Mouse (Mus musculus) kidney, adult 2 months (tissue): ENCODE measurements around the gene Foxp1.

Experiments
- CTCF ChIP-seq: fragments of 200-500 bp; conservative IDR thresholded peaks from 2 replicates; pipeline ENCODE4 v1.5.1; 2011; ENCODE audit warnings: low read depth, mild to moderate bottlenecking, control low read depth, low read length, moderate library complexity, mixed read lengths; ENCODE audit not compliant: insufficient read depth, insufficient read length
- POLR2A ChIP-seq: fragments of 200-500 bp; IDR thresholded peaks from one replicate; pipeline ENCODE4 v1.6.1; 2011; ENCODE audit warnings: low read depth, low read length, control low read depth

DNA sequence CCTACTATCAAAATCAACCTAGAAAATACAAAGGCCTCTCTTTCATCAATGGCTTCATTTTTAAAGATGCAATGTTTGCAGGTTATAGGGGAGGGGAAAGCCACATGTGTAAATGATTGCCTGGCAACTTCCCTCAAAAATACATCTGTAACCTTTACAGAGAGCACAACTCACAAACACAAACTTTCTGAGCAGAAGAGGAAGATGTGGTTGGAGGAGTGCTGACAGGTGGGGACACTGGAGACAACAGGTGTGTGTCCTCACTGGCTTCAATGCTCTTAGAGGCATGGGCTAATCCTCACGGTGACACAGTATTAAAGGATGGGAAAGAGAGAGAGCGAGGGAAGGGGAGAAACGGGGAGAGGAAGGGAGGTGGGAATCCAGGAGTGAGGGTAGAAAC, 120.2 kb downstream of the Foxp1 start:
- TF ChIP-seq CTCF (no peak), POLR2A (no peak)
